Mouse (Mus musculus) Muller cell, postnatal 12 days (primary cell): ENCODE data around the gene Acsl1.
"Not testable (repeated sequence)": the region's sequence is repeated elsewhere in the genome, so short reads cannot be mapped to it uniquely, and the experiment has no call there.

Experiments
- DNase-seq: peaks from one replicate; pipeline ENCODE4 v3.0.0-alpha.2; 2015; ENCODE audit errors: inconsistent ontology term

Gene Acsl1

GRCm38 (mm10) chr8:46559428-46559827 is 88.6 kb downstream of the Acsl1 start:
- no peak for DNase-seq

DNA sequence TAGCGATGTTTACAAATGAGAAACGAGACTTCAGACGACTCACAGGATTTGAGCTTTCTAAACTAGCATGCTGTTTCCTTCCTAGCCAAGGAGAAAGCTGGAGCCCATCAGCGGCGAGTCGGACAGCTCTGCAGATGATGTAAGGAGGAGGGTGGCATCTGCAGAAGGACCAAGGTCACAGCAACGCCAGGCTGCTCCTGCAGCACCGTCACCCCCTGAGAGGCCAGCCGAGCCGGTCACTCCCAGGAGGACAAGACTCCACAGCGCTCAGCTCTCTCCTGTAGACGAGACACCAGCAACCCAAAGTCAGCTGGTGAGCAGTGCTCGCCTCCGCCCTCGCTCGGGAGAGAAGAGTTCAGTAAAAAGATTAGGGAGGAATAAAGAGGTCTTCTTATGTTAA is 91.5 kb downstream of the Acsl1 start:
- no peak for DNase-seq

- DNase-seq = no peak
Observed at GRCm38 (mm10) chr8:46566914-46567529, 96.2 kb downstream of the Acsl1 start.

- no peak for DNase-seq
Observed at GRCm38 (mm10) chr8:46567946-46568345, 97.1 kb downstream of the Acsl1 start.

DNA sequence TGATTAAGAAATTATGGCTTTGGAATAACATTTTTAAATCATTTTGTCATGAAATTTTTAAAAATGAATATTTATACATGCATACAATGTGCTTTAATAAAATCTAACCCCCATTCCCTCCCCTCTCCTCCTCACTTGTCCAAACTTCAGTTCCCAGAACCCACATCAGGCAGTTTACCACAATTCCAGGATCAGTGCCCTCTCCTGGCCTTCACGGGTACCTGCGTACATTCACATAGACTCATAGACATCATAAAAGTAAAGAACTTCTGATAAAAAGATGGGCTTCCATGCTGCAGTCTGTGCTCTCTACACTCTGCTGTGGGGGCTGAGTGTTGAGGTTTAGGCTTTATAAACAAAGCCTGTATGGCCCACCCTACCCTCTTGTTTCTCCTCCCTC is 98.1 kb downstream of the Acsl1 start:
- DNase-seq = no peak

DNA sequence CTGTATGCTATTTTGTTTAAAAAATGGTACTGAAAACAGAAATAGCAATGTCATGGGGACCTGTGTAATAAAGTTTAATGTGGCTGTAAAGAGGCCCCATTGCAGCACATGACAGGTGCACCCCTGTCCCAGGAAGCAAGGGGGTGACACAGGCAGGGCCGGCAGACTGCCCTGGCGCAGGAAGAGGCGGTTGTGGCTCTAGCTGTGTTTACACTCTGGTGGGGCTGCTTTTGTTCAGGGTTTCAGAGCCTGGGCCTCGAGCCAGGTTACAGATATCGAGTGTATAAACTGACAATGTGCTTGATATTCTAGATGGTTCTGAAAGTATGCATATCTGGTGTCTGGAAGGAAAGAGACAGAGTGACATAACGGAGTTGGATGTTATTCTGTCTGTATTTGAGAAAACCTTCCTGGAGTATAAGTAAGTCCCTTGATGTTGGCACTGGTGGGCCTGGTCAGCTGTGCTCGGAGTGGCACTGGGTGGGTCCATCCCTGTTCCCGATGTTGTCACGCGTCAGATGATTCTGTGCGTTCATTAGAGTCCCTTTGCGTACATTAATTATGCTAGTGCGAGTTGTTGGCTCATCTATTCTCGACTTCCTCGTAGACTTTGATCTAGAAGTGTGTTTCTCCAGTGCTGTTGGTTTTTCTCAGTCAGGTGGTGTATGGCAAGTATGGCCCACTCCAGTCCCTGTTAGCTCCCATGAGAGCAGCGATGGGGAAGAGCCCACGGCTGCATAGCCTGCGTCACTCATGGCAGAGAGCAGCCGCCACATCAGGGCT is 99.0 kb downstream of the Acsl1 start:
- DNase-seq = no peak

- DNase-seq = no peak
Observed at GRCm38 (mm10) chr8:46570673-46571072, 99.8 kb downstream of the Acsl1 start.

- no peak for DNase-seq
Observed at GRCm38 (mm10) chr8:46573446-46573845, 102.6 kb downstream of the Acsl1 start.

DNA sequence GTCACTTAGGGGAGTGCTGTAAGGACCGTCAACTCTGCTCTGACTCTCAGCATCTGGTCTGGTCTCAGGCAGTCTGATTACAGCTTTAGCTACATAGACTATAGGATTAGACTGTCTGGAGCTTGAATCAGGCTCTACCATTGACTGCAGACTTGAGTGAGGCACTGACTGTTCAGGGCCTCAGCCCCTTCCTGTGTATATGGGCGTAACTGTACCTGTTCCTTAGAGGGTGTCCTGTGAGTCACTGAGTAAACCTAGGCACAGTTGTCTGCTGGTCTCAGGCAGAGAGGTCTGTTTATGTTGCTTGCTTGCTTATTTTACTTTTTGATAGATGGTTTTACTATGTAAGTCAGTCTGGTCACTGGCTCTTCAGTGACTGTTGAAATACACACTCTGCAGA is 103.1 kb downstream of the Acsl1 start:
- DNase-seq = no peak

DNA sequence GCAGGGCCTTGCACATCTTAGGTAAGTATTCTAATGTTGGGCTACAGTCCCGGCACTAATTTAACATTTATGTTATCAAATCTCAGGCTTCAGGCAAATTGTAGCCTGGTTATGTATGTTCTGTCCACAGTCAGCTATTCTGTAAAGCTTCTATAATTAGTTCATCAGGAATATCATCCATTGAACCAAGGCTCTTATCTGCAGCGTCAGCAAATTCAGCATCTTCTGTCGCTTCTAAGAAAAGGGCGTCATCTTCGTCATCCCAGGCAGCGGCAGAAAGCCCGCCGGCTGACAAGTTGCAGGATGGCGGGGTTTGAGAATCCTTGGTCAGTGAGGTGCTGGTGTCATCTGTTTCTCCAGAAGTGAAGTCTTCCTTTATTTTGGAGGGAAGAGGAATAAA is 108.0 kb downstream of the Acsl1 start:
- no peak for DNase-seq

- DNase-seq = not testable (repeated sequence)
Observed at GRCm38 (mm10) chr8:46584328-46584727, 113.5 kb downstream of the Acsl1 start.

GRCm38 (mm10) chr8:46585576-46585975 is 114.7 kb downstream of the Acsl1 start:
- no peak for DNase-seq
